Mouse (Mus musculus): ENCODE results near the gene Fgd2. TPM values are rescaled to one million over a fixed set of nuclear protein-coding genes. Genes with fewer than 3 reads are reported as not detected.

Fgd2 gene
- polyA plus RNA-seq, 1 experiment from 2014 or later: 11.3 TPM

GRCm38 (mm10) chr17:29322603-29322962, 38.1 kb upstream of the Fgd2 start:
- peak overlapping the region; percentile 51 for H3K4me2 ChIP-seq
- ATAC-seq (ENCODE audit: insufficient read depth, low FRiP score, low read depth): peak; percentile 74
- no peak overlapping the region for H3K9ac ChIP-seq
- H3K36me3 ChIP-seq: no peaks in the 10 kb centered on the region
- peaks cover 22% of the 10 kb centered on the region for H3K27me3 ChIP-seq (replicated peaks)
- peaks cover 21% of the 10 kb centered on the region for H3K4me1 ChIP-seq
- H3K4me3 ChIP-seq (replicated peaks): peak overlapping the region; percentile 18
- H3K27ac ChIP-seq: no peak overlapping the region
- WGBS: 19% methylated on average over 18 of the region's 18 CpGs
- H3K9me3 ChIP-seq: no peaks in the 10 kb centered on the region

GRCm38 (mm10) chr17:29323625-29324024, 37.1 kb upstream of the Fgd2 start:
- Histone ChIP-seq H3K9me3 (no peaks in the 10 kb centered on the region), H3K9ac (no peak overlapping the region), H3K4me1 (peaks cover 21% of the 10 kb centered on the region), H3K4me2 (no peak overlapping the region), H3K27me3 (replicated peaks) (peaks cover 22% of the 10 kb centered on the region), H3K27ac (no peak overlapping the region), H3K36me3 (no peaks in the 10 kb centered on the region), H3K4me3 (replicated peaks) (no peak overlapping the region)
- ATAC-seq (ENCODE audit: insufficient read depth, low FRiP score, low read depth): no peak
- 85% methylated on average over 3 of the region's 3 CpGs for WGBS

- Histone ChIP-seq H3K4me1 (peaks cover 21% of the 10 kb centered on the region), H3K4me2 (peak overlapping the region; percentile 53; the same call in 1 of the 2 replicates), H3K9me3 (no peaks in the 10 kb centered on the region), H3K36me3 (no peaks in the 10 kb centered on the region), H3K4me3 (replicated peaks) (no peak overlapping the region), H3K27ac (no peak overlapping the region), H3K27me3 (replicated peaks) (peaks cover 20% of the 10 kb centered on the region), H3K9ac (no peak overlapping the region)
- no peak for ATAC-seq (ENCODE audit: insufficient read depth, low FRiP score, low read depth)
- WGBS: 73% methylated on average over 13 of the region's 13 CpGs
These were observed 34.9 kb upstream of the Fgd2 start for GRCm38 (mm10) chr17:29325831-29326230.

GRCm38 (mm10) chr17:29326531-29327529, 33.9 kb upstream of the Fgd2 start:
- Histone ChIP-seq H3K9ac (no peak overlapping the region), H3K27ac (no peak overlapping the region), H3K36me3 (no peaks in the 10 kb centered on the region), H3K4me2 (peak overlapping the region; percentile 53), H3K4me3 (replicated peaks) (peak overlapping the region; percentile 19), H3K27me3 (replicated peaks) (peaks cover 11% of the 10 kb centered on the region), H3K4me1 (peaks cover 21% of the 10 kb centered on the region), H3K9me3 (no peaks in the 10 kb centered on the region)
- no peak for ATAC-seq (ENCODE audit: insufficient read depth, low FRiP score, low read depth)
- 25% methylated on average over 52 of the region's 52 CpGs for WGBS

- 84% methylated on average over 9 of the region's 9 CpGs for WGBS
- H3K9ac ChIP-seq: no peak overlapping the region
- H3K27me3 ChIP-seq (replicated peaks): peaks cover 3% of the 10 kb centered on the region; the same call in 1 of the 2 replicates
- no peak for ATAC-seq (ENCODE audit: insufficient read depth, low FRiP score, low read depth)
- peaks cover 6% of the 10 kb centered on the region for H3K36me3 ChIP-seq
- no peaks in the 10 kb centered on the region for H3K9me3 ChIP-seq
- no peak overlapping the region for H3K27ac ChIP-seq
- no peak overlapping the region for H3K4me2 ChIP-seq
- peaks cover 15% of the 10 kb centered on the region for H3K4me1 ChIP-seq
- no peak overlapping the region for H3K4me3 ChIP-seq (replicated peaks)
These were observed 33.0 kb upstream of the Fgd2 start for GRCm38 (mm10) chr17:29327691-29328090.

- Histone ChIP-seq H3K27ac (0 out of 2 replicates have a peak overlapping the region, but pooled peaks have one; percentile 40), H3K9me3 (no peaks in the 10 kb centered on the region), H3K9ac (no peak overlapping the region), H3K27me3 (replicated peaks) (no peaks in the 10 kb centered on the region), H3K36me3 (peaks cover 23% of the 10 kb centered on the region), H3K4me3 (replicated peaks) (no peak overlapping the region), H3K4me2 (no peak overlapping the region), H3K4me1 (peaks cover 13% of the 10 kb centered on the region)
- 75% methylated on average over 3 of the region's 3 CpGs for WGBS
- no peak for ATAC-seq (ENCODE audit: insufficient read depth, low FRiP score, low read depth)
These were observed 30.5 kb upstream of the Fgd2 start for GRCm38 (mm10) chr17:29330221-29330620.

GRCm38 (mm10) chr17:29330671-29331410, 29.9 kb upstream of the Fgd2 start:
- WGBS: 22% methylated on average over 5 of the region's 5 CpGs
- ATAC-seq (ENCODE audit: insufficient read depth, low FRiP score, low read depth): 0 out of 2 replicates have a peak, but pooled peaks have one; percentile 23

GRCm38 (mm10) chr17:29332186-29332685, 28.5 kb upstream of the Fgd2 start:
- no peak for ATAC-seq (ENCODE audit: insufficient read depth, low FRiP score, low read depth)
- 74% methylated on average over 4 of the region's 4 CpGs for WGBS
- no peak overlapping the region for H3K4me2 ChIP-seq
- peaks cover 42% of the 10 kb centered on the region for H3K36me3 ChIP-seq
- H3K27me3 ChIP-seq (replicated peaks): no peaks in the 10 kb centered on the region
- H3K27ac ChIP-seq: no peak overlapping the region
- no peaks in the 10 kb centered on the region for H3K4me1 ChIP-seq
- no peak overlapping the region for H3K9ac ChIP-seq
- no peaks in the 10 kb centered on the region for H3K9me3 ChIP-seq
- H3K4me3 ChIP-seq (replicated peaks): no peak overlapping the region

More at GRCm38 (mm10) chr17:29330671-29331410, 29.9 kb upstream of the Fgd2 start:
- H3K4me2 ChIP-seq: no peak overlapping the region
- no peak overlapping the region for H3K9ac ChIP-seq
- H3K4me3 ChIP-seq (replicated peaks): no peak overlapping the region
- H3K27ac ChIP-seq: peak overlapping the region; percentile 61; the same call in 1 of the 2 replicates
- peaks cover 29% of the 10 kb centered on the region for H3K36me3 ChIP-seq
- no peaks in the 10 kb centered on the region for H3K27me3 ChIP-seq (replicated peaks)
- no peaks in the 10 kb centered on the region for H3K9me3 ChIP-seq
- peaks cover 13% of the 10 kb centered on the region for H3K4me1 ChIP-seq

GRCm38 (mm10) chr17:29336266-29336990, 24.3 kb upstream of the Fgd2 start:
- WGBS: 87% methylated on average over 19 of the region's 19 CpGs
- Histone ChIP-seq H3K36me3 (peaks cover 66% of the 10 kb centered on the region), H3K4me2 (no peak overlapping the region), H3K27me3 (replicated peaks) (no peaks in the 10 kb centered on the region), H3K4me3 (replicated peaks) (no peak overlapping the region), H3K4me1 (peaks cover 5% of the 10 kb centered on the region), H3K27ac (no peak overlapping the region), H3K9ac (no peak overlapping the region), H3K9me3 (no peaks in the 10 kb centered on the region)
- ATAC-seq (ENCODE audit: insufficient read depth, low FRiP score, low read depth): no peak

- peaks cover 63% of the 10 kb centered on the region for H3K36me3 ChIP-seq
- ATAC-seq (ENCODE audit: insufficient read depth, low FRiP score, low read depth): no peak
- peaks cover 23% of the 10 kb centered on the region for H3K4me1 ChIP-seq
- no peaks in the 10 kb centered on the region for H3K27me3 ChIP-seq (replicated peaks)
- peak overlapping the region; percentile 45; the same call in 1 of the 2 replicates for H3K27ac ChIP-seq
- 87% methylated on average over 9 of the region's 9 CpGs for WGBS
- H3K9ac ChIP-seq: no peak overlapping the region
- H3K9me3 ChIP-seq: no peaks in the 10 kb centered on the region
- no peak overlapping the region for H3K4me3 ChIP-seq (replicated peaks)
- H3K4me2 ChIP-seq: no peak overlapping the region
These were observed 22.5 kb upstream of the Fgd2 start for GRCm38 (mm10) chr17:29337979-29338823.
